Mouse (Mus musculus) regulatory T cell (primary cell): ENCODE results near the gene Stat5a.

ENCODE experiments used
- in situ Hi-C: fragments of 300-600 bp; cut with MboI, MseI; formaldehyde crosslinking; loops from one replicate; pipeline ENCODE4 v1.15.1; 2025; ENCODE audit warnings: high pct_unique_total_duplicates

Stat5a gene

GRCm38 (mm10) chr11:100931254-100931921, 72.2 kb downstream of the Stat5a start:
- in situ Hi-C loops, result no loop called here
